Mouse (Mus musculus): Measurements from ENCODE around the gene Rbm3.

Gene Rbm3

GRCm38 (mm10) chrX:8145153-8145991 is at the start of gene Rbm3:
TSS of gene Rbm3 (minus strand) at chrX:8145880.
- DNase-seq = peak; percentile 85 to 88

DNA sequence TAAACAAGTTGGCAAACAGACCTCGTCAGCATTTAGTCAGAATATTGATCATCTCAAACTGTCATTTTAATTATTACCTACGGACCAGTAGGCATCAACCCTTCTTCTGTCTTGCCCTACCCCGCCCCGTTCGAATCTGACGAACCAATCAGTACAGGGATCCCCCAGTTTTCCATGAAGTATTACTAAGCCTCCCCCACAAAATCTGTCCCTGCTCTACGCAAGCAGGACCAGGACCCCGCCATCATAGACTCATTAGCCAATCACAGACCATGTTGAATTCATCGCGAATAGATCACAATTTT is 47.7 kb upstream of the Rbm3 start, which contains the start of gene Ebp:
Gene Ebp, minus strand, starts transcription at position 94 of the 305 bp plus-strand sequence.
- DNase-seq = no peak

GRCm38 (mm10) chrX:8192640-8193418 is 47.1 kb upstream of the Rbm3 start:
- peak; percentile 66 to 68 for DNase-seq

DNA sequence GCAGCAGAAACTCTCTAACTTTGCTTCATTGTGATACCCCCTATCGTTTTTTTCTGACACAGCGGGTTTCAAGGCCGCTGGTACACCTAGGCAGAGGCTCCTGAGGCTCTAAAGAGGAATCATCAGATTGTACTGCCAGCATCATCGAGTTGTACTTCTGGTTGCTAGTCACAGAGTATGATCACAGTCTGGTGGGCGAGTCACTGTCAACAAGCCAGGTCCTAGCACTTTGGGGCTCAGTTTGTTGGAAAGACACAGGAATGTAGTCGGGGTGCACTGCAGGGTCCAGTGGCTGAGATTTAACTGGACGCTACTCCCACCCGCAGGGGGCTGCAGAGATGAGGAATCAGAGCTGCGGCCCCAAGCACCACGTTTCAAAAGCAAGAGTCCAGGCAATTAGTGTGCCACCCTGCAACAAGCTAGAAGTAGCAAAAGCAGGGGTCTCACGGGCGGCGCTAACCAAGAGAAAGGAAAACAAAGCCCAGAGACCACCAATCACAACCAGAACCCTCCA is 46.5 kb upstream of the Rbm3 start:
- DNase-seq = peak in 1 of 2 experiments; percentile 4

DNA sequence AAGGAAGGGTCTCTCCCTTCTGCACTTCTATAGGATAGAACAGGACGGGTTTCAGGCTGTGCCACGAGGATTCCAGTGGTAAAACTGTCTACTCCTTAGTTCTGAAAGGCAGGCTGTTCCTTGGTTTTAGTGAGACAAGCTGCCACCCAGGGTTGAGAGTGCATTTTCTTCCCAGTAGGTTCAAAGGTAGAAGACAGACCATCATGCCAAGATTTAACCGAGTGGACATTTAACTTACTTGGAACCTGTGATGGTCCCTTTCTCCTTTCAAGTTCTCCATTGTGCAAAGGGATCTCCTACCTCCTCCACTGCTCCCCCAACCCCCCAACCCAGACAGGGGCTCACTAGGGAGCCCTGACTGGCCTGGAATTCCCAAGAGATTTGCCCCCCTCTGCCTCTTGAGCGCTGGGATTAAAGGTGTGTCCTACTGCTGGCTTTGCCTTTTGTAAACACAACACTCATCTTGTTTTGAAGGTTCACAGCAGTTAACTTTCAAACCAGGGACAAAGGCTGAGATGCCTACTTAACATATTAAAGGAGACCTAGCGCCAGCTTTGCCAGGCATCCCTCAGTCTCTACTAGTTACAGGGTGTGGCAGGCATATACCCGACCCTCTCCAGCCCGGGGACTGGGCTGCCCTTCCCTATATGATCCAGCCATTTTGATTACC is 37.3 kb upstream of the Rbm3 start:
- no peak for DNase-seq

DNA sequence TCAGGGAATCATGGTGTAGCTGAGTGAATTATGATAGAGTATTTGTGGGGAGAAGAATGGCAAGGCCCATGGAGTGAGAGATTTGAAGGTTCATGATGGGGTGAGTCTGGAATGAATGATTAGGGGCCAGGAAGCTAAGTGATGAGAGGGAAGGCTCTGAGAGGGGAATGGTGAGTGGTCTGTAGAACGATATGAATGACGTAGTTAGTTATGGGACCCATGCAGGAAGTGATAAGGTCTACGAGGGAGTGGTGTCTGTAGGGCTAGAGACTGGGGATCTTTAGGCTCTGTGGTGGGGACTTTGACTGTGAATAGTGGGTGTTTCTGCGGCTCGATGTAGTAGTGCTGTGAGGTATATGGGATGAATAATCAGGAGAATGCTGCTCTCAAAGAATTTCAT is 34.0 kb upstream of the Rbm3 start:
- DNase-seq = no peak

DNA sequence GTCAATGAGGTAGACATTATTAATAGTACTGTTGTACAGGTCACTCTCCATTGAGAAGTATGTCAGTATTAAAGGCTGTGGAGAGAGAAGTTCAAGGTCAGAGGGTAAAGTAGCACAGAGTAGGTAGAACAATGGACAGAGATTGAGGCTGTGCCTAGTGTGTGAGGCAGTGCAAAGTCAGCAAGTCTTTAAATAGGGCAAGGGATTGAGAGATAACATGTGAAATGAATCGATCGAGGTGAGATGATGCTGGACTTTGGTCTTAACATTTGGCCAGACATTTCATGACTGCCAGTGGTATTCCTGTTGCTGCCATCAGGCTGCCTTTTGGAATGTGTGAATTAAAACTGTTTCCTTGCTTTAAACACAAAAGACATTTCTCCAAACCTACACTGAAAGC is 33.2 kb upstream of the Rbm3 start:
- no peak for DNase-seq

GRCm38 (mm10) chrX:8175504-8176385 is 30.1 kb upstream of the Rbm3 start, which contains the start of gene Tbc1d25:
TSS of gene Tbc1d25 (minus strand) at chrX:8176181.
- peak; percentile 82 to 85 for DNase-seq

DNA sequence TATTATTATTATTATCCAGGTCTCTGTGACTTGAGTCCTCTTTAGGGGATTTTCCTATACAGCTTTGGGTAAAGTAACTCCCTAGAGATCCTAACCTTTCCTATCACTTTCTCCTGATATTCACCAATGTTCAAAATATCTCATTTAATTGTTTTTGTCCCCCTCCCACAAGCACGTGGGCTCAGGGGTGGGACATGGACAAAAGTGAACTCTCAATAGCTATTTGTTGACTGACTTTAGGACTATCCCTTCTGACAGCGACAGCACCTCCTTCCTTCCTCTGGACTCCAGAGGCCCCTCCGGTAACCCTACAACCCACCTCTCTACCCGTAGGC is 29.5 kb upstream of the Rbm3 start:
- DNase-seq = no peak

GRCm38 (mm10) chrX:8167716-8168647 is 22.3 kb upstream of the Rbm3 start:
- DNase-seq = peak; percentile 50 to 60

DNA sequence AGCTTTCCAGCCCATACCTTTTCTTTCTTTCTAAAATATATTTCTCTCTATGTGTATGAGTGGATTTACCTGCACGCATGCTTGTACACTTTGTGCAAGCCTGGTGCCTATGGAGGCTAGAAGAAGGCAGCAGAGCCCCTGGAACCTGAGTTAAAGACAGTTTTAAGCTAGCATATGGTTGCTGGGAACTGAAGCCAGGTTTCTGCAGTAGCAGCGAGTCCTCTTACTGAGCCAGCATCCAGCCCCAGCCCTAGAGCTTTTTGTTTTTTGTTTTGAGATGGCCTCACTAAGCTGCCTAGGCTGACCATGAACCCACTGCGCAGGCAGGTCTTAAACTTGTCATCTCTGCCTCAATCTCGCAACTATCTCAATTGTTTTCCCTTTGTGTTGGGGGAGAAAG is 18.8 kb upstream of the Rbm3 start:
- no peak for DNase-seq

DNA sequence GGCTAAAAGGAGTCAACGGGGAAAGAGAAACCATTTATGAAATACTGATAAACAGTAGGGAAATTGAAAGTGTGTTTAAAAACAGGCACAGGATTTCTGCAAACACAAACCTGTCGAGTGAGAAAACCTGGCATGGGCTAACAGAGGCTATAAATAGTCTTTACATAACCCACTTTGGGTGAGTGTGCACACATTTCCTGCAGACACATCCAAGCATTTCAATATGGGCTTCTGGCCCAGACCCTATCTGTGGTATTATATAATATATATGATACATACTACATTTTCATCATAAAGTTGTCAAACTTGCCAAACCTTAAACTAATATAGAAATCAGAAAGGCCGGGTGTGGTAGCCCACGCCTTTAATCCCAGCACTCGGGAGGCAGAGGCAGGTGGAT is 17.4 kb upstream of the Rbm3 start:
- DNase-seq = no peak

GRCm38 (mm10) chrX:8143750-8144149 is 1.9 kb downstream of the Rbm3 start:
- DNase-seq = no peak

DNA sequence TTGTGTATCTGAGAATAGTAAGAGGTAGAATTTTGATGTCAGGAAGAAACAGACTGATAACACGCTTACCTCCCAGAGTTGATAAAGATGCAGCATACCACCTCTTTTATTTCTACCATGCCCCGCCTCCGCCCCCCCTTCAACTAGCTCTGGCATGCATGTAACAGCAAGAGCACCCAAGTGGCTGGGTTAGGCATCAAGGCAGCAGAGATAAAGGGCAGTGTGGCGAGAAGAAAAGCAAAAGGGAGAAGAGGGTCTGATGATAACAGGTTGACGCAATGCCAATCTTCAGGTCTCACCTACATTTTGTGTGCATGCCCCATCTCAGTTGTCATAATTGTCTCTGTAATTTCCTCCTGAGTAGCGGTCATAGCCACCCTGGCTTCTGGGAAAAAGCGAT is 2.7 kb downstream of the Rbm3 start:
- peak in 1 of 2 experiments; percentile 8 for DNase-seq

GRCm38 (mm10) chrX:8141058-8141457 is 4.6 kb downstream of the Rbm3 start:
- DNase-seq = peak; percentile 5 to 10

- DNase-seq = peak in 1 of 2 experiments; percentile 4
Observed at GRCm38 (mm10) chrX:8140446-8140845, 5.2 kb downstream of the Rbm3 start.

DNA sequence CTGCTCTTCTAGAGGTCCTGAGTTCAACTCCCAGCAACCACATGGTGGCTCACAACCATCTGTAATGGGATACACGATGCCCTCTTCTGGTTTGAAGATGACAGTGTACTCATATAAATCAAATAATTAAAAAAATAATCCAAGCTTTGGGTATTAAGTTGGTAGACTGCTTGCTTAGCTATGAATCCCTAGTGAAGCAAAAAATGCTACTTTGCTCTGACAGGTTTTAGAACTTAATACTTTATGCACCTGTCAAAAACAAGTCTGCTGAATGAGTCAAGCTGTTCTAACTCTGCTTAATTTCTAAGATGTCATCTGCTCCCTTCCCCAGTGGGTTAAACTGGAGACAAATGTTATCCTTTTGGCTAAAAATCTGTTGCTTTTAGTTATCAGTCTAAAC is 6.2 kb downstream of the Rbm3 start:
- DNase-seq = peak in 1 of 2 experiments; percentile 2

DNA sequence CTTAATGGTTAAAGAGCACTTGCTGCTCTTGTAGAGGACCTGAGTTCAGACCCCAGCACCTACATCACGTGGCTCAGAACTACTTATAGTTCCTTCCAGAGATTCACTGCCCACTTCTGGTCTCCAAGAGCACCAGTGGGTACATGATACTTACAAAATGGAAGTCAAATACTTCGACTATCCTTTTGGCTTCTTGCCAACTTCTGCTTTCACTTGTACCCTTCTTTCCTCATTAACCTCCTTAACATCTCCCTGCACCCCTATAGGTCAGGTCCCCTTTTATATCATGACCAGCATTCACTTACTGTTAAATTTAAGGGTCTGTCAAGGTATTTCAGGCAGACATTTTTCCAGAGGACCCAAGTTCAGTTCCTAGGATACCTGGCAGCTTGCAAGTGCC is 9.8 kb downstream of the Rbm3 start:
- peak; percentile 8 to 10 for DNase-seq

- DNase-seq = peak; percentile 84 to 88
Observed at GRCm38 (mm10) chrX:8132017-8132976, 13.4 kb downstream of the Rbm3 start, which contains the start of gene Wdr13. TSS of gene Wdr13 (minus strand) at chrX:8132892.

GRCm38 (mm10) chrX:8131393-8131792 is 14.3 kb downstream of the Rbm3 start:
- DNase-seq = no peak

Data from B cell, adult 2 months (primary cell).